Mouse (Mus musculus) kidney, embryonic 16.5 days (tissue): ENCODE data around the gene Sema4b. TPM values are rescaled to one million over a fixed set of nuclear protein-coding genes. Genes with fewer than 3 reads are reported as not detected.

ENCODE experiments used
- ATAC-seq: fragments of 200-750 bp; cut with Nextera tagmentation; 2 replicates; pipeline ENCODE4 v1.8.0; 2017; ENCODE audit warnings: moderate TSS enrichment; ENCODE audit not compliant: low FRiP score, low TSS enrichment
- H3K27ac ChIP-seq: fragments of 300-500 bp; sonication (generic); 2 replicates; pipeline ENCODE4 v1.5.1; 2014; ENCODE audit warnings: low read length
- H3K27me3 ChIP-seq: fragments of 300-500 bp; sonication (generic); 2 replicates; pipeline ENCODE4 v1.6.1; 2014; ENCODE audit warnings: low read length, control low read depth, mixed read lengths; ENCODE audit not compliant: insufficient read depth
- H3K36me3 ChIP-seq: fragments of 300-500 bp; sonication (generic); 2 replicates; pipeline ENCODE4 v1.6.1; 2014; ENCODE audit warnings: low read length, control low read depth, mixed read lengths; ENCODE audit not compliant: insufficient read depth
- H3K4me1 ChIP-seq: fragments of 300-500 bp; sonication (generic); 2 replicates; pipeline ENCODE4 v1.6.1; 2014; ENCODE audit warnings: low read length, control low read depth, mixed read lengths; ENCODE audit not compliant: insufficient read depth
- H3K4me2 ChIP-seq: fragments of 300-500 bp; sonication (generic); replicated peaks from 2 replicates; pipeline ENCODE4 v1.6.1; 2014; ENCODE audit warnings: low read depth, low read length
- H3K4me3 ChIP-seq: fragments of 300-500 bp; sonication (generic); 2 replicates; pipeline ENCODE4 v1.5.1; 2014; ENCODE audit warnings: mild to moderate bottlenecking, low read length
- H3K9ac ChIP-seq: fragments of 300-500 bp; sonication (generic); replicated peaks from 2 replicates; pipeline ENCODE4 v1.6.1; 2014; ENCODE audit warnings: low read length
- H3K9me3 ChIP-seq: fragments of 300-500 bp; sonication (generic); 2 replicates; pipeline ENCODE4 v1.6.1; 2016; ENCODE audit warnings: low read length, control low read depth
- WGBS: fragments of 180-500 bp; shearing (Covaris S2); extraction: QIAGEN DNeasy Blood & Tissue Kit; methylation state at CpG from one replicate; pipeline ENCODE4 v1.1.7; 2014; 5-methylcytosine and 5-hydroxymethylcytosine counted together
- polyA plus RNA-seq: library from polyadenylated mRNA; unstranded; fragments of >200 nt; fragmentation: Nextera tagmentation; extraction: Ambion mirVana; gene quantifications from 2 replicates; pipeline ENCODE4 v1.2.1, GENCODE M21; 2015

Gene Sema4b
- polyA plus RNA-seq, 1 experiment from 2014 or later = 17.7 TPM

DNA sequence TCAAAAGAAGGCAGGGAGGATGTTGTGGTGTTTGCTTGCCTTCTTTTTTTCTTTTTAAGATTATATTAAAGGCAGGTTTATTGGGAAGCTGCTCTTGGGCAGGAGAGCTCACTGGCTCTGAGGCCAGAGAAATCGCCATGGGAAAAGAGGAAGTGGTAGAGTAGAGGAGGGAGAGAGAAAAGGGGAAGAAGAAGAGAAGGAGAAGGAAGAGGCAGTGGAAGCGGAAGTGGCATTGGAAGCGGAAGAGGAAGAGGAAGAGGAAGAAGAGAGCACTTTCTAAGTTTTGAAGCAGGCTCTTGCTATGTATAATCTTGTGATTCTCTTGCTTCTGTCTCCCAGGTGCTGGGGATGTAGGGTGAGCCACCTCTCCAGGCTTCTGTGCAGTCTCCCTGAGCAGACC is 32.0 kb upstream of the Sema4b start:
- Histone ChIP-seq H3K4me1 (peaks cover 8% of the 10 kb centered on the region), H3K27ac (no peak overlapping the region), H3K4me2 (no peak overlapping the region), H3K36me3 (no peaks in the 10 kb centered on the region), H3K4me3 (no peak overlapping the region), H3K27me3 (no peaks in the 10 kb centered on the region), H3K9ac (no peak overlapping the region), H3K9me3 (no peaks in the 10 kb centered on the region)
- ATAC-seq = no peak
- WGBS = 74% methylated on average over 3 of the region's 3 CpGs

DNA sequence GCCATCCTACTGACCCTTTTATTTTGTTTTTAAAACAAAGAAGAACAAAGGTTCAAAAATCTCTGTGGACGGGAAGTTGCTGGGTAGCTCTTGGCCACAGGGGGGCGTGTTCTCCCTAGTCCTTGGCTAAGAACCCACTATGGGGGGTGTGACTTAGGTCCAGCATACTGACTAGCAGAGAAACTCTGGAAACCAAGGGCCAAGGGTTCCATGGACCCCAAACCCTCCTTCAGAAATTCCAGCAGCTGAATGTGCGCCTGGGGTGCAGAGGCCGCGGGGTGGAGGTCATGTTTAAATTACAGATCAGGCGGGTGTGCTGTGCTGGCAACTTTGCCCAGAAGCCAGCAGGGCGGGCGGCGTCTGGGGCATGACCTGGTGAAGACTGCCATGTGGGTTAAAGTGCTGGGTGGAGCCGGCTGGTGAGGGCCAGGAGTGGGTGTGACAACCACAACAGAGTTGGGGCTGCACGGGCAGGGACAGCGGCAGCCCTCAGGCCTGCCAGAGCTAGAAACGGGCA is 29.9 kb upstream of the Sema4b start:
- Histone ChIP-seq H3K9me3 (no peaks in the 10 kb centered on the region), H3K9ac (no peak overlapping the region), H3K4me3 (no peak overlapping the region), H3K27ac (0 out of 2 replicates have a peak overlapping the region, but pooled peaks have one; percentile 37), H3K36me3 (no peaks in the 10 kb centered on the region), H3K27me3 (no peaks in the 10 kb centered on the region), H3K4me1 (peaks cover 21% of the 10 kb centered on the region), H3K4me2 (no peak overlapping the region; the same call in 1 of the 2 replicates)
- ATAC-seq = peak; percentile 44; the same call in 1 of the 2 replicates
- WGBS = 41% methylated on average over 13 of the region's 13 CpGs

DNA sequence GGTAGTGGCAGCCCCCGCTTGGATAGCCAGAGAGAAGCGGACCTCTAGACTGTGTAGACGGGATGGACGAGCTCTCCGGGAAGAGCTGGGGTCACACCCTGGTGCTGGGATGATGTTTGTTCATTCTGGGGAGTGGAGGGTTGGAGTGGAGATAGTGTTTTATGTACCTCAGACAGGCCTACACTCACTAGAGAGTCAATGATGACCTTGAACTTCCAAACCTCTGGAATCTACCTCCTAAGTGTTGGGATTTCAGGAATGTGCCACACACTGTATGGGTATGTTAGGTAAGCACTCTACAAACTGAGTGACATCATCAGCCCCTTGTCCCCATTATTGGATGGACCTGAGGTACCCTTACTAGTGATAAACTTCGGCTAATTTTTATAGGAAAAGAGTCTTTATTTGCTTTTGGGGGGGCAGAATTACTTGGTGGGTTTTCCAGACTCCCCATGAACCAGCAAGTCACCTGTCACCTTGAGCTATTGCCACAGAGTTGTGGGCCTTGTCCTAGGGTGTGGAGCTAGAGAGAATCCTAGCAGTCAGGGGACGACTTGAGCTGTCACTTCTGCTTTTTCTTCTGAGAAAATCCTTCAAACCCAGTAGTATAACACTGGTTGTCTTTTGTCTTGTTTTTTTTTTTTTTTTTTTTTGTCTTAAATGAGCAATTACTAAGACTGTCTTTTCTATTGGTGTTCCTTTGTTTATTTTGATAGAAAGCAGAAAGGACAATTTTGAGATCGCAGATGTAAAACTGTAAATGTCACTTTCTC is 28.0 kb upstream of the Sema4b start:
- WGBS = 85% methylated on average over 8 of the region's 8 CpGs

DNA sequence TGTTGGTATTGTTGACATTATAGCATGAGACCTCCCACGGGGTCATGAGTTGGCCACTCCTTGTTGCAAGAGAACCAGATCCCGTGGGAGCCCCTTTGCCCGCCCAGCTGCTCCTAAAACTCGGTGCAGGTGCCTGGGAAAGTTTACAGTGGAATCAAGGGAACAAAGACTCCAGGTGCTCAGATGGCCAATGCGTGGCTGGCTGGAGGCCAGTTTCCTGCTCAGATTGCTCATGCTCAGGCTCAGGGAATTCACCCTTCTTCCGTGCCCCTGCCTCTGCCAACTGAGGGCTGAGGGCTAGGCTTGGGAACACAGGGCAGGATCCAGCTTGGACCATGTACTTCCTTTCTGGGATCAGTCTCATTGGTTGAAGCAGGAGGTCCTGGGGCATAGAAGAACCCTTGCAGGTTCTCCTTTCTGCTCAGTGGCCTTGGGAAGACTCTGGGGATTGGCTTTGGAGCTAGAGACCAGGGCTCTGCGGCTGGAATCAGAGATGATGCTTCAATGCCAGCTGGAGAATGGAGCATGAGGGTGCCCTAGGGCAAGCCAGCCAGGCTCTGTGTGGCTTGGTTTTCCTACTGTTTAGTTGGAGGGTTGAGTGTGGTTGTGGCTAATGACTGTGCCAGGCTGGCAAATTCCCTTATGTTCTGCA is 26.2 kb upstream of the Sema4b start:
- H3K4me3 ChIP-seq = no peak overlapping the region
- H3K27ac ChIP-seq = peak overlapping the region; percentile 90
- no peaks in the 10 kb centered on the region for H3K36me3 ChIP-seq
- peak overlapping the region; percentile 28; the same call in 1 of the 2 replicates for H3K9ac ChIP-seq
- ATAC-seq = peak; percentile 52
- WGBS = 34% methylated on average over 7 of the region's 7 CpGs
- H3K4me2 ChIP-seq = 0 out of 2 replicates have a peak overlapping the region, but pooled peaks have one; percentile 8
- peaks cover 21% of the 10 kb centered on the region for H3K4me1 ChIP-seq
- no peaks in the 10 kb centered on the region for H3K9me3 ChIP-seq
- H3K27me3 ChIP-seq = no peaks in the 10 kb centered on the region

More for the DNA sequence above, 28.0 kb upstream of the Sema4b start:
- no peak overlapping the region for H3K4me3 ChIP-seq
- H3K27me3 ChIP-seq = no peaks in the 10 kb centered on the region
- no peak overlapping the region for H3K9ac ChIP-seq
- ATAC-seq = no peak
- no peak overlapping the region for H3K27ac ChIP-seq
- peaks cover 21% of the 10 kb centered on the region for H3K4me1 ChIP-seq
- no peaks in the 10 kb centered on the region for H3K36me3 ChIP-seq
- no peaks in the 10 kb centered on the region for H3K9me3 ChIP-seq
- no peak overlapping the region for H3K4me2 ChIP-seq

DNA sequence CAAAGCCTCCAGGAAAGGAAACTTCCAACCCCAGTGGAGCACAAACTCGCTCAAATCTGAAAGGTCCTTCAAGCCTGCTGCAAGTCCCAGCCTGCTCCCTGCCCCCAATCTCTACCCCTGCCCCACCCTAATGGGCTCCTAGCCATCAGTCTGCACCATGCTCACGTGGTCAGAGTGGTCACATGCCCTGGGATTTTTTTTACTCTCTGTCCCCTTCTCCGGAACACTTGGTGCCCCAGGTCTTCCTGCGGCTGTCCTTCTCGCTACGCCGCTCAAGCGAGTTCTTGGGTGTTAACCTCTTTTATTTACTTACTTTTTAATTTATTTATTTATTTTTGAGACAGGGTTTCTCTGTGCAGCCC is 25.7 kb upstream of the Sema4b start:
- H3K36me3 ChIP-seq = no peaks in the 10 kb centered on the region
- no peaks in the 10 kb centered on the region for H3K27me3 ChIP-seq
- peak overlapping the region; percentile 90 for H3K27ac ChIP-seq
- peak overlapping the region; percentile 8; the same call in 1 of the 2 replicates for H3K4me2 ChIP-seq
- WGBS = 35% methylated on average over 8 of the region's 8 CpGs
- peaks cover 21% of the 10 kb centered on the region for H3K4me1 ChIP-seq
- H3K4me3 ChIP-seq = no peak overlapping the region
- peak overlapping the region; percentile 28; the same call in 1 of the 2 replicates for H3K9ac ChIP-seq
- no peaks in the 10 kb centered on the region for H3K9me3 ChIP-seq
- peak; percentile 74 for ATAC-seq

DNA sequence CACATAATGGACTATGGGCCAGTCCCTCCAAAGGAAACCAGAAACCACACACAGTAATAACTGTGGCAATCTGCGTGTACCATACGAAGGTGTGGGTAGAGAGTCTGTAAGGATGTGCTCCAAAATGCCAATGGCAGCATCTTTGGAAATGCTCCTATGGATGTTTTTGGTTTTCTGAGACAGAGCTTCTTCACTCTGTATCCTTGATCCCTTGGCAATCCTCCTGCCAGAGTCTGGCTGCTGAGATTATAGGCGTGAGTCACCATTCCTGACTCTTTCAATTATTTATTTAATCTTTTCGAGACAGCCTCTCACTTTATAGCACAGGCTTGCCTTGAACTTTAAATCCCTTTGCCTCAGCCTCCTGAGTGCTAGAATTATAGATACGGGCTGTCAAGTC is 21.2 kb upstream of the Sema4b start:
- 84% methylated on average over 5 of the region's 5 CpGs for WGBS
- H3K36me3 ChIP-seq = no peaks in the 10 kb centered on the region
- H3K4me1 ChIP-seq = peaks cover 17% of the 10 kb centered on the region
- no peak overlapping the region for H3K27ac ChIP-seq
- no peak overlapping the region for H3K9ac ChIP-seq
- no peak overlapping the region for H3K4me3 ChIP-seq
- H3K4me2 ChIP-seq = no peak overlapping the region
- H3K9me3 ChIP-seq = no peaks in the 10 kb centered on the region
- no peaks in the 10 kb centered on the region for H3K27me3 ChIP-seq
- ATAC-seq = no peak

DNA sequence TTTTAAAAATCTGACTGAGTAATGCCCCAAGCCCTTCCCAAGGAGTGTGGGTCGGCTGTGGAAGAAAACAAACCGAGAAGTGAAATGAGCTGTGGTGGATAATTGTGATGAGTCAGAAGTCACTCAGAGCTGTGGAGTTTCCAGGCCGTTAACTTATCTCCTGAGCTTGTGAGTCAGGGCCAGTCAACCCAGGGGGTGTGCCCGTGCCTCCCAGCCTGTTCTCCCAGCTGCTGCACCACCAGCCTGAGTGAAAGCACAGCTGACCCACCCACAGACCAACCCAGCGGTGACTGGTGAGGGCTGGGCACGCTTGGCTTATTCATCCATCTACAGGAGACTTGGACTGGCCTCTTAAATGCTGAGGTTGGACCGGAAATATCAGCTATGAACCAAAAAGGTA is 19.9 kb upstream of the Sema4b start:
- Histone ChIP-seq H3K4me3 (no peak overlapping the region), H3K27ac (peak overlapping the region; percentile 56; the same call in 1 of the 2 replicates), H3K9me3 (no peaks in the 10 kb centered on the region), H3K9ac (no peak overlapping the region), H3K36me3 (no peaks in the 10 kb centered on the region), H3K4me1 (peaks cover 18% of the 10 kb centered on the region), H3K4me2 (no peak overlapping the region), H3K27me3 (no peaks in the 10 kb centered on the region)
- 24% methylated on average over 7 of the region's 7 CpGs for WGBS
- ATAC-seq = peak; percentile 96

DNA sequence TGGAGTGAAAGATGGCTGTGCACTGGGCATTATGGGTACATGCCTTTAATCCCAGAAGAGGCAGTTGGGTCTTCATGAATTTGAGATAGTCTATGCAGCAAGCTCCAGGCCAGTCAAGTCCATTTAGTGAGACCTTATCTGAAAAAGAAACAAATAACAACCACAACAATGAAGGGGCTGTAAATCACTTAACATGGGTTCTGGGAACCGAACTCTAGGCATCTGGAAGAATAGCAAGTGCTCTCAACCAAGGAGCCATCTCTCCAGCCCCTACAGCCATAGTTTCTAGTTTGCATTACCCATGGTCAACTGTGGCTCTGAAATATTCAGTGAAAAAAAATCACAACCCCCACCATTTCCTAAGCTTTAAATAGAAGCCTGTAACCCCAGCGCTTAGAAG is 16.8 kb upstream of the Sema4b start:
- Histone ChIP-seq H3K4me3 (no peak overlapping the region), H3K36me3 (no peaks in the 10 kb centered on the region), H3K4me2 (no peak overlapping the region), H3K27ac (no peak overlapping the region), H3K27me3 (no peaks in the 10 kb centered on the region), H3K9ac (no peak overlapping the region), H3K9me3 (no peaks in the 10 kb centered on the region), H3K4me1 (peaks cover 25% of the 10 kb centered on the region)
- WGBS = 62% methylated on average over 2 of the region's 2 CpGs
- no peak for ATAC-seq

DNA sequence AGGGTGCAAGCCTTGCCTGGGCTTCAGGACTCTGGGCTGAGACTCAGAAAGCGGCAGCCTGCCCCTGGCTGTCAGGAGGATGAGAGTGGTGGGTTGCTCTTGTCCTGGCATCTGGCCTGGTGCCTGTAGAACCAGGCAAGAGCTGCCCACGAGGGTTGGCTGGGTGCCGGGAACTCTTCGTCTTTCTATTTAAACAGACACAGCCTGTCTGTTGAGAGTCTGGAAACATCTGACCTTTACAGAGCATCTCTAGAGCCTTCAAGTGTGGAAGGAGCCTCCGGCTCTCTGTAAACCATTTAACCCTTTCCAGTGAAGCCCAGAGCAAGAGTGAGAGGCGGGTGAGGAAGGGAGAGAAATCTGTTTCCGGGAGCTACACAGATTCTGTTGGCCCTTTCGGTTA is 15.3 kb upstream of the Sema4b start:
- Histone ChIP-seq H3K36me3 (no peaks in the 10 kb centered on the region), H3K4me2 (no peak overlapping the region), H3K27me3 (no peaks in the 10 kb centered on the region), H3K27ac (no peak overlapping the region), H3K9ac (peak overlapping the region; percentile 35; the same call in 1 of the 2 replicates), H3K9me3 (no peaks in the 10 kb centered on the region), H3K4me3 (no peak overlapping the region), H3K4me1 (peaks cover 21% of the 10 kb centered on the region)
- ATAC-seq = no peak
- WGBS = 29% methylated on average over 8 of the region's 8 CpGs
